Mouse (Mus musculus) bone marrow macrophage, adult 2 months (primary cell): ENCODE data around the gene 5530401A14Rik. TPM values are rescaled to one million over a fixed set of nuclear protein-coding genes. Genes with fewer than 3 reads are reported as not detected.

Experiments
- H3K27ac ChIP-seq: 2 replicates; pipeline ENCODE4 v1.5.1; 2012; ENCODE audit warnings: low read depth, low read length; ENCODE audit not compliant: insufficient read depth
- H3K4me1 ChIP-seq: 2 replicates; pipeline ENCODE4 v1.6.1; 2012; ENCODE audit warnings: low read length; ENCODE audit not compliant: control insufficient read depth, insufficient read depth
- H3K4me3 ChIP-seq: 2 replicates; pipeline ENCODE4 v1.5.1; 2012; ENCODE audit warnings: mild to moderate bottlenecking, low read length, moderate library complexity; ENCODE audit not compliant: insufficient read depth
- CTCF ChIP-seq: IDR thresholded peaks from 2 replicates; pipeline ENCODE4 v1.5.1; 2012; ENCODE audit warnings: low read depth, mild to moderate bottlenecking, low read length, moderate library complexity
- POLR2A ChIP-seq: IDR thresholded peaks from 2 replicates; pipeline ENCODE4 v1.6.1; 2012; ENCODE audit warnings: mild to moderate bottlenecking, low read depth, low read length, borderline replicate concordance
- polyA plus RNA-seq: library from polyadenylated mRNA; stranded (reverse); fragments of >200 nt; gene quantifications from 2 replicates; pipeline ENCODE4 v1.2.4, GENCODE M21; 2012; ENCODE audit not compliant: missing spikeins, insufficient read depth, insufficient read length

Gene 5530401A14Rik
- 0.15 TPM in 1 of 2 replicates, not detected in the other for polyA plus RNA-seq

DNA sequence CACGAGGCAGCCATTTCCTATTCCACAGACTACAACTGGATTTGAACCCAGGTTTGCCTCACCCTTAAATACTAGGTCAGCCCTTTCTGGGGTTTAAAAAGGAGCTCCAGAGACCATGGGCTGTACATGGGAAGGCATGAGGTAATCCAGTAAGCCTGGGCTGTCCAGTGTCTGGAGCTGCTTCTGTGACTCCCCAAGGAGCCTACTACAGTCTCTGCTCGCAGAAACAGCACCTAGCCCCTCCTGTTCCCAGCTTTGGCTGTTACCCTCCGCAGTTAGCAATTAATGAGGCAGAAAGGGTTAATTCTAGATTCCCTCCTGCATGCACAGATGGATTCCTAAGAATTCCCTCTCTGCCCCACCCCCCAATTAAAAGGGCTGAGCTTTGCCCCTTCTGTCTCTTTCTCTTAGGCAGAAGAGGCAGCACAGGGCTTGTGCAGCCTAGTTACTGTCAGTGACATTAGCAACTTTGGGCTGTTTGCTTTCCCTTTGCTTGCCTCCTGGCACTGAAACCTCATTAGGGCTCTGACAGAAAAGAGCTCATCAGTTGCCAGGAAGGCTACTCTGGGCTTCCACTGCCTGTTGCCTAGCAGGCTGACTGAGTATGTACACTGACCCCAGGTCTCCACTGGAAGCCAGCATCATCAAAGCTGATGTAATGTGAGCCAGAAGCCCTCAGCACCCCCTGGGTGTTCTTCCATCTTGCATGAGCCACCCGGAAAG is at the start of gene 5530401A14Rik:
Gene 5530401A14Rik, plus strand, starts transcription at position 424 of the 723 bp plus-strand sequence.
- Histone ChIP-seq H3K4me3 (no peak within 1 kb of the TSS), H3K27ac (no peak within 1 kb of the TSS), H3K4me1 (no peaks in the 10 kb centered on the region)
- TF ChIP-seq CTCF: no peak
- TF ChIP-seq POLR2A: no peak

DNA sequence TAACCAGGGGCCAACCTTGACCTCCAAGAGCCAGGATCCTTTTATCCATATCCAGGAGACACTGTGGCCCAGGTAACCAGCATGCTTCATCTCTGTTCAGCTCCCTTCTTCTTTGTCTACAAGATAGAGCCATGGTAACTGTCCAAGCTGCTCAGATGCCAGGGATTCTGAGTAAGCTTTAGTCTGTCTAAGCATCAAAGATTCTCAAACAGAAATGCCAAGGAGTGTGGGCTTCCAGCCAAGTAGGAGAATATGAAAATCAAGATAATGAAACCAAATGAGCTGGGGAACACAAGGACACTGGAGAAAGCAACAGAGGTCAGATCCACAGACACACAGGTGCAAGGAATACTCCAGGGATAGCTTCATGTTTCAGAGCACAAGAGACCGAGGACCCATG is 45.7 kb upstream of the 5530401A14Rik start:
- Histone ChIP-seq H3K4me1 (no peaks in the 10 kb centered on the region), H3K4me3 (no peak overlapping the region), H3K27ac (no peak overlapping the region)
- no peak for TF ChIP-seq CTCF
- TF ChIP-seq POLR2A: no peak

- TF ChIP-seq POLR2A: no peak
- no peak for TF ChIP-seq CTCF
- no peaks in the 10 kb centered on the region for H3K4me1 ChIP-seq
- no peak overlapping the region for H3K27ac ChIP-seq
- no peak overlapping the region for H3K4me3 ChIP-seq
These were observed 43.9 kb upstream of the 5530401A14Rik start for GRCm38 (mm10) chr11:81816531-81816930.

DNA sequence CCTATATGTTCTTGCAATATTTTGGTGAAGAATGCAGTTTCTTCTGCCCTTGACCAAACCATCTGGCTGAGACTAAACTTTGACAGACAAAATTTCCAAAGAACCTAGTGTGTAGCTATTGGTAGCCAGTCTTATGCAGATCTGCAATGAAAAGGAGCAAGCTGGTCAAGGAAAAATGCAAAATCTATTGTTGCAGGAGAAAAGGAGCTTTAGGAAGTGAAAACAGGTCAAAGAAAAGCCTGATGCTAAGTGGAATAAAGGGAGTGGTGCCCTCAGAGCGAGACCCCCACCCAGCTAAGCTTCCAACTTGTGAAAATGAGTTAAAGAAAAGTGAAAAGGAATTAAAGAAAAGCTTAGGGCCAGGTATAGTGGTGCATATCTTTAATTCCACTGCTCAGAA is 28.1 kb upstream of the 5530401A14Rik start:
- Histone ChIP-seq H3K4me3 (no peak overlapping the region), H3K4me1 (no peaks in the 10 kb centered on the region), H3K27ac (no peak overlapping the region)
- TF ChIP-seq CTCF: no peak
- TF ChIP-seq POLR2A: no peak

DNA sequence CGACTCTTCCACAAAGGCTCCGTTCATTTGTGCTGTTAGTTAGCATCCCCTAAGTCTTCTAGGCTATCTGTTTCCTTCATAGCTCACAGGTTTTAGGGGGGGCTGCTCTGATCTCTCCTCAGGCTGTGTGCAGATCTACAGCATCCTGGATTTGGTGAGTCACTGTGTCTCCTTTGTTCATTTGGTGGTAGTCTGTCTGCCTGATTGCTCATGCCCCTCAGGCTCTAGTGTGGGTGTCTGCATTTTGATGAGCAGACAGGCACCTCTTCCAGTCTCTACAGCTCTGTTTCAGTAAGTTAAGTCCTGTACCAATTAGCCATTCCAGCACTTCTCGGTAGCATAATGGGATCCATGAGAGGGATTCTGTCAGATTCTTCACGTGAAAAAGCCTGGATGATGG is 22.0 kb upstream of the 5530401A14Rik start:
- no peaks in the 10 kb centered on the region for H3K4me1 ChIP-seq
- no peak overlapping the region for H3K27ac ChIP-seq
- no peak for TF ChIP-seq POLR2A
- TF ChIP-seq CTCF: no peak

GRCm38 (mm10) chr11:81841001-81841400 is 19.5 kb upstream of the 5530401A14Rik start:
- H3K4me3 ChIP-seq: no peak overlapping the region
- H3K4me1 ChIP-seq: no peaks in the 10 kb centered on the region
- no peak overlapping the region for H3K27ac ChIP-seq
- no peak for TF ChIP-seq POLR2A
- TF ChIP-seq CTCF: no peak

More for the DNA sequence above, 22.0 kb upstream of the 5530401A14Rik start:
- H3K4me3 ChIP-seq: no peak overlapping the region

GRCm38 (mm10) chr11:81845010-81845685 is 15.3 kb upstream of the 5530401A14Rik start:
- TF ChIP-seq CTCF: no peak
- no peak for TF ChIP-seq POLR2A
- H3K27ac ChIP-seq: no peak overlapping the region
- H3K4me1 ChIP-seq: no peaks in the 10 kb centered on the region
- no peak overlapping the region for H3K4me3 ChIP-seq

- no peaks in the 10 kb centered on the region for H3K4me1 ChIP-seq
- no peak for TF ChIP-seq CTCF
- TF ChIP-seq POLR2A: no peak
- H3K4me3 ChIP-seq: no peak overlapping the region
- H3K27ac ChIP-seq: no peak overlapping the region
These were observed 14.8 kb upstream of the 5530401A14Rik start for GRCm38 (mm10) chr11:81845686-81846036.

GRCm38 (mm10) chr11:81847773-81848490 is 12.5 kb upstream of the 5530401A14Rik start:
- Histone ChIP-seq H3K4me3 (no peak overlapping the region), H3K27ac (no peak overlapping the region), H3K4me1 (no peaks in the 10 kb centered on the region)
- TF ChIP-seq POLR2A (no peak), CTCF (no peak)

DNA sequence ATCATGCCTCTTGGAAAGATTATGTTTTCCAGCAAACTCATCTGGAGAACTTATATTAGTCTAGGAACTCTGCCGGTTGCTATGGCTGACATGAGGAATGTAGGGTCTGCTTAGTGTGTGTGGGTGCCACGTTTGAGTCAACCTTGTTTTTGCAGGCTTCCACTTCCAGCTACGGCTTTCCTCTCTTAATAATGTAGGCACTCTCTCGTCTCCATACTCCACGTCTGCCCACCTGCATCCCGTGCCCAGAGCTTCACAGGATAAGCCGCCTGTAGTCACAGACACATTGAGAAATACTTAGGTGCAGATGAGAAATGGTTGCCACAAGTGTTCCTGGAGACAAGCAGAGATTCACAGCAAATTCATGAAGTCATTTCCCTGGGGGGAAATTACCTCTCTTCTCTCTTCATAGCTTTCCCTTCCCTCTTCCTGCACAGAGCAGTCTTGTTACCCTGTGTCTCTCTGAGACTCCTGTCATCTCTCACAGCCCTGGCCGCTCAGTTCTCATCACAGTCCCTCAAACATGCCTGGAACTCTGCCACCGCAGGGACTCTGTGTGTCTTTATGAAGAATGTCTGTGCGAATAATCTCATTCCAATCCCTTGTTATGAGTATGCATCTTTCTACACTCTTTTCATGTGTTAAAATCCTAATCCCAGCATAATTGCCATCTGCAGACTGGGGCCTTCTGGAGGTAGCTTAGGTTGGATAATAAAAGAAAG is 5.3 kb downstream of the 5530401A14Rik start:
- TF ChIP-seq CTCF (no peak), POLR2A (no peak)
- H3K27ac ChIP-seq: no peak overlapping the region

More for the DNA sequence above, 5.3 kb downstream of the 5530401A14Rik start:
- no peaks in the 10 kb centered on the region for H3K4me1 ChIP-seq
- no peak overlapping the region for H3K4me3 ChIP-seq
